Mouse (Mus musculus) brain, embryonic 14.5 days (tissue): ENCODE data around the gene Drc3.
A peak's percentile ranks its signal among the peaks of the same experiment; 100 is the strongest.

ENCODE experiments used
- CTCF ChIP-seq: fragments of 200-500 bp; IDR thresholded peaks from 2 replicates; pipeline ENCODE4 v1.5.1; 2012; ENCODE audit warnings: inconsistent platforms, mild to moderate bottlenecking, moderate library complexity, borderline replicate concordance; ENCODE audit not compliant: insufficient read depth, insufficient read length; ENCODE audit errors: extremely low read depth
- POLR2A ChIP-seq: fragments of 200-500 bp; IDR thresholded peaks from 2 replicates; pipeline ENCODE4 v1.6.1; 2012; ENCODE audit warnings: mild to moderate bottlenecking, inconsistent platforms, borderline replicate concordance; ENCODE audit not compliant: poor library complexity, insufficient read depth, insufficient read length, severe bottlenecking; ENCODE audit errors: extremely low read depth

GRCm38 (mm10) chr11:60311025-60311854 lies 41.9 kb upstream of the Drc3 start:
- TF ChIP-seq CTCF = 0 out of 2 replicates have a peak, but pooled peaks have one; percentile 5
- no peak for TF ChIP-seq POLR2A
